Mouse (Mus musculus) limb, embryonic 12.5 days (tissue): ENCODE results near the gene Dpagt1. TPM values are rescaled to one million over a fixed set of nuclear protein-coding genes. Genes with fewer than 3 reads are reported as not detected.

Source experiments
- microRNA-seq: library from miRNA; unstranded; fragments of <30 nt; microRNA quantifications from one replicate; pipeline ENCODE4, GENCODE M21; 2017
- polyA plus RNA-seq: library from polyadenylated mRNA; unstranded; fragments of >200 nt; fragmentation: Nextera tagmentation; extraction: Ambion mirVana; gene quantifications from 2 replicates; pipeline ENCODE4 v1.2.1, GENCODE M21; 2016

Gene Dpagt1
- polyA plus RNA-seq, 1 experiment from 2014 or later, result 38.6 TPM

Small RNAs within 50 kb of the gene (microRNA-seq; reads per million reads assigned to microRNA genes)
- 0.93 reads per million for gene Gm44335

Other genes with a start within 250 kb of the Dpagt1 start
- 0.29 and 0.40 TPM in 2 replicates for gene Mfrp, start 224.3 kb upstream of the Dpagt1 start, polyA plus RNA-seq
- gene C1qtnf5, start 218.8 kb upstream of the Dpagt1 start, polyA plus RNA-seq, result 0.84 TPM in 1 of 2 replicates, not detected in the other
- 0.08 and 0.17 TPM in 2 replicates for gene Gm49380, start 212.5 kb upstream of the Dpagt1 start, polyA plus RNA-seq
- 89.6 and 91.4 TPM in 2 replicates for gene Rnf26, start 212.5 kb upstream of the Dpagt1 start, polyA plus RNA-seq
- 18.0 and 18.1 TPM in 2 replicates for gene Mcam, start 191.6 kb upstream of the Dpagt1 start, polyA plus RNA-seq
- gene Cbl, start 92.0 kb upstream of the Dpagt1 start, polyA plus RNA-seq, result 18.4 and 18.7 TPM in 2 replicates
- not detected in 2 replicates for gene Ccdc153, start 85.3 kb upstream of the Dpagt1 start, polyA plus RNA-seq
- gene Pdzd3, start 74.5 kb upstream of the Dpagt1 start, polyA plus RNA-seq, result not detected in 2 replicates
- 5.3 and 6.7 TPM in 2 replicates for gene Nlrx1, start 57.4 kb upstream of the Dpagt1 start, polyA plus RNA-seq
- 7.0 and 7.7 TPM in 2 replicates for gene Abcg4, start 37.4 kb upstream of the Dpagt1 start, polyA plus RNA-seq
- gene Hinfp, start 20.3 kb upstream of the Dpagt1 start, polyA plus RNA-seq, result 29.1 and 33.2 TPM in 2 replicates
- gene C2cd2l, start 5.7 kb upstream of the Dpagt1 start, polyA plus RNA-seq, result 7.9 and 8.1 TPM in 2 replicates
- 429 and 481 TPM in 2 replicates for gene H2afx, start 8.7 kb downstream of the Dpagt1 start, polyA plus RNA-seq
- gene Hmbs, start 18.2 kb downstream of the Dpagt1 start, polyA plus RNA-seq, result 123 and 125 TPM in 2 replicates
- gene Vps11, start 35.7 kb downstream of the Dpagt1 start, polyA plus RNA-seq, result 28.9 and 30.7 TPM in 2 replicates
- 34.0 and 36.4 TPM in 2 replicates for gene Hyou1, start 53.5 kb downstream of the Dpagt1 start, polyA plus RNA-seq
- 11.1 and 12.8 TPM in 2 replicates for gene Slc37a4, start 70.8 kb downstream of the Dpagt1 start, polyA plus RNA-seq
- gene Rps25, start 81.1 kb downstream of the Dpagt1 start, polyA plus RNA-seq, result 2,041 and 2,143 TPM in 2 replicates
- 147 and 161 TPM in 2 replicates for gene Trappc4, start 81.6 kb downstream of the Dpagt1 start, polyA plus RNA-seq
- gene Ccdc84, start 92.5 kb downstream of the Dpagt1 start, polyA plus RNA-seq, result 35.1 and 38.4 TPM in 2 replicates
- gene Foxr1, start 115.1 kb downstream of the Dpagt1 start, polyA plus RNA-seq, result 0.18 TPM in 1 of 2 replicates, not detected in the other
- 0.31 and 0.65 TPM in 2 replicates for gene Upk2, start 129.0 kb downstream of the Dpagt1 start, polyA plus RNA-seq
- 14.3 and 17.3 TPM in 2 replicates for gene Bcl9l, start 156.8 kb downstream of the Dpagt1 start, polyA plus RNA-seq
- not detected in 2 replicates for gene Cxcr5, start 235.9 kb downstream of the Dpagt1 start, polyA plus RNA-seq